Mouse (Mus musculus) megakaryocyte, embryonic 14.5 days (primary cell): ENCODE results near the gene Dnmt3a. TPM values are rescaled to one million over a fixed set of nuclear protein-coding genes. Genes with fewer than 3 reads are reported as not detected.

Experiments used
- H3K27me3 ChIP-seq: replicated peaks from 2 replicates; pipeline ENCODE3; 2012; ENCODE audit warnings: inconsistent platforms
- H3K36me3 ChIP-seq: replicated peaks from 2 replicates; pipeline ENCODE3; 2012; ENCODE audit warnings: low read length, inconsistent platforms, mixed read lengths
- H3K4me1 ChIP-seq: 2 replicates; pipeline ENCODE4 v1.6.1; 2012; ENCODE audit warnings: inconsistent platforms
- H3K4me3 ChIP-seq: replicated peaks from 2 replicates; pipeline ENCODE3; 2012; ENCODE audit warnings: moderate library complexity, mild to moderate bottlenecking, inconsistent platforms
- H3K9me3 ChIP-seq: 2 replicates; pipeline ENCODE4 v1.6.1; 2012; ENCODE audit warnings: inconsistent platforms
- FLI1 ChIP-seq: IDR thresholded peaks from 2 replicates; pipeline ENCODE4 v1.6.1; 2012; ENCODE audit warnings: low read length, inconsistent platforms, mixed read lengths
- GATA1 ChIP-seq: IDR thresholded peaks from 3 replicates; pipeline ENCODE4 v1.6.1; 2012; ENCODE audit warnings: mixed read lengths, low read length, inconsistent platforms, borderline replicate concordance
- polyA plus RNA-seq: library from polyadenylated mRNA; stranded (reverse); fragments of >175 nt; gene quantifications from 2 replicates; pipeline ENCODE4 v1.2.3, GENCODE M21; 2012; ENCODE audit warnings: low replicate concordance; ENCODE audit not compliant: insufficient read depth

Gene Dnmt3a
- polyA plus RNA-seq, 1 experiment: 30.1 TPM

DNA sequence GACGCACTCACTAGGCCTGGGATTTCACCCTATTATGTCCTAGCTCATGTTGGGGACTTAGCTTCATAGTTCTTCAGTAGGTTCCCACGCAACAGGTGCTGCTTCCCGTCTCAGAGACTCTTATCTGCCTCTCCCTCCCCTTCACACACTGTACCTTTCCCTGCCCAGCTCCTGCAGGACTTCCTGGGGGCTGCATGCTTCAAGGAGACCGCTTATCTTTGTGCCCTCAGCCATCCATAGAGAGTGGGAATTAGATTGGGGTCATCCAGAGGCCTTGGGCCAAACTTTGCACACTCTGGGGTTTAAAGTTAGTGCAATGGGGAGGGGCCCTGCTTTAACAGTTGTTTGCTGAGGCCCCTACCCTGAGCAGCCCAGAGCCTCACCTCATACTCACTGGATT, 21.1 kb upstream of the Dnmt3a start:
- Histone ChIP-seq H3K4me1 (peaks cover 80% of the 10 kb centered on the region), H3K4me3 (no peak overlapping the region), H3K36me3 (no peaks in the 10 kb centered on the region), H3K9me3 (no peaks in the 10 kb centered on the region), H3K27me3 (no peaks in the 10 kb centered on the region)
- TF ChIP-seq GATA1: no peak
- TF ChIP-seq FLI1: no peak

- no peaks in the 10 kb centered on the region for H3K27me3 ChIP-seq
- TF ChIP-seq GATA1: no peak
- no peak for TF ChIP-seq FLI1
- no peaks in the 10 kb centered on the region for H3K9me3 ChIP-seq
- H3K36me3 ChIP-seq: no peaks in the 10 kb centered on the region
- H3K4me3 ChIP-seq: no peak overlapping the region
- H3K4me1 ChIP-seq: peaks cover 70% of the 10 kb centered on the region
Observed at GRCm38 (mm10) chr12:3787041-3787440, 18.8 kb upstream of the Dnmt3a start.

- Histone ChIP-seq H3K4me1 (peaks cover 69% of the 10 kb centered on the region), H3K36me3 (no peaks in the 10 kb centered on the region), H3K9me3 (no peaks in the 10 kb centered on the region), H3K27me3 (no peaks in the 10 kb centered on the region), H3K4me3 (no peak overlapping the region)
- TF ChIP-seq FLI1 (no peak), GATA1 (no peak)
Observed at GRCm38 (mm10) chr12:3787541-3787940, 18.3 kb upstream of the Dnmt3a start.

DNA sequence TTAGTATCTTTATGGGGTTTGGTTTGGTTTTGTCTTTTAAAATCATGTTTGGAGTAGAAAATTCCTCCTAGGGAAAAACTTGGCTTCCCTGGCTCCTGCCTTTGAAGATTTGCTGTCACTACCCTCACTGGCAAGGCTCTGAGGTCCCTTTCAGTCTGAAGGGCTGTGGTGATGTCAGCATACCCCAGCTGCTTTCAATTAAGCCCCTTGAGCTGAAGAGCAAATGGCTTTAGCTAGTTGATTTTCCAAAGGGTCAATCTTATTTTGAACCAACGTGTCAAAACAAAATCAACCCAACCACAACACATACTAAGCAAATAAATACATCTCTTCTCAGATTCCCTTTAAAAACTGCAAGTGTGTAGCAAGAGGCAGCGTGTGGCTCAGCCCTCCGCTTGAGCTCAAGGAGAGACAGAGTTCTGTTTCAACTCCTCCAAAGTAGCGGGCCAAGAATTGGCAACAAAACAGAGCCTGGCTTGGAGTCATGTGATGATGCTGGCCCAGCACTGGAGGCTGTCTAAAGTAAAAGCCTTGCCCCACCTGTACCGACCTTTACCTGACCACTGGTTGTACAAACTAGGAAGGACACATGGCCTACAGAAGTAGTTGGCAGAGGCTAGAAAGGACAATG, 17.3 kb upstream of the Dnmt3a start:
- no peaks in the 10 kb centered on the region for H3K36me3 ChIP-seq
- H3K4me3 ChIP-seq: no peak overlapping the region
- H3K9me3 ChIP-seq: no peaks in the 10 kb centered on the region
- H3K27me3 ChIP-seq: peaks cover under 1% of the 10 kb centered on the region
- H3K4me1 ChIP-seq: peaks cover 59% of the 10 kb centered on the region
- no peak for TF ChIP-seq FLI1
- TF ChIP-seq GATA1: no peak

GRCm38 (mm10) chr12:3789626-3790185, 16.1 kb upstream of the Dnmt3a start:
- H3K9me3 ChIP-seq: no peaks in the 10 kb centered on the region
- H3K27me3 ChIP-seq: peaks cover 8% of the 10 kb centered on the region
- no peaks in the 10 kb centered on the region for H3K36me3 ChIP-seq
- TF ChIP-seq FLI1: no peak
- no peak for TF ChIP-seq GATA1
- no peak overlapping the region for H3K4me3 ChIP-seq
- H3K4me1 ChIP-seq: peaks cover 55% of the 10 kb centered on the region

GRCm38 (mm10) chr12:3791257-3791656, 14.6 kb upstream of the Dnmt3a start:
- peaks cover 16% of the 10 kb centered on the region for H3K27me3 ChIP-seq
- H3K9me3 ChIP-seq: no peaks in the 10 kb centered on the region
- TF ChIP-seq GATA1 (no peak), FLI1 (no peak)
- peaks cover 53% of the 10 kb centered on the region for H3K4me1 ChIP-seq
- H3K36me3 ChIP-seq: no peaks in the 10 kb centered on the region
- peak overlapping the region; percentile 88 for H3K4me3 ChIP-seq

DNA sequence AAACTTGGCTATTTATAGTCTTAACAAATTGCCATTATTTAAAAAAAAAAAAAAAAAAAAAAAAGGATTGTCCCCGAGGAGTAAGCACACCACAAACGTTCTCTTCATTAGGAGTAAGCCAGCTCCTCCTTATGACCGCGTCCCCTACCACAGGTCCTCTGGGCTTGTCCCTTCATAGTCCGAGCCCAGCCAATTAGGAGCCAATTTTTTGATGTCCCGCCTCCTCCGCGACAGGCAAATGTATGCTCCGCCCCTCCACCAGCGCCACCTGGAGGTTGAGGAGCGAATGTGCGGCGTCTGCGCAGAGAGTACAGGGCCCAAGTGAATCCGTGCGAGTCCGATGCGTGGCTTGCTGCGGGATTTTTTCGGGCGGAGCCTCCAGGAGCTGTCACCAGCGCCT, 14.1 kb upstream of the Dnmt3a start:
- Histone ChIP-seq H3K4me3 (peak overlapping the region; percentile 88), H3K9me3 (no peaks in the 10 kb centered on the region), H3K27me3 (peaks cover 17% of the 10 kb centered on the region), H3K36me3 (no peaks in the 10 kb centered on the region), H3K4me1 (peaks cover 49% of the 10 kb centered on the region)
- TF ChIP-seq GATA1: no peak
- TF ChIP-seq FLI1: no peak

DNA sequence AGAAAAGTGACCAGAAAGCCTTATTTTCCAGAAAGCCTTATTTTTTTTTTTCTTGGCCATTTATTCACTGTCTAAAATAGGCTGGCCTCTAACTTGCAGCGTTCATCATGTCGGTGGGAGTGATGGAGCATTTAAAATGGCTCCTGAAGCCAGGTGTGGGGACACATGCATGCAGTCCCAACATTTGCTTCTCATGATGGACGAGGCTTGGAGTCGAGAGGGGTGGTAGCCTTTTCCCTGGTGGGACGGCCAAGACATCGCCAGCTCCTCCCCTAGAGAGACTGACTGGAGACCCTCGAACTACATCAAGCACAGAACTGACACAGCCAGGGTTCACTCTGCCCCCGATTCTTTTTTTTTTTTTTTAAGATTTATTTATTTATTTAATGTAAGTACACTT, 13.6 kb upstream of the Dnmt3a start:
- TF ChIP-seq GATA1 (no peak), FLI1 (no peak)
- Histone ChIP-seq H3K4me1 (peaks cover 43% of the 10 kb centered on the region), H3K27me3 (peaks cover 17% of the 10 kb centered on the region), H3K36me3 (no peaks in the 10 kb centered on the region), H3K9me3 (no peaks in the 10 kb centered on the region), H3K4me3 (peak overlapping the region; percentile 88)

- H3K4me1 ChIP-seq: peaks cover 42% of the 10 kb centered on the region
- H3K27me3 ChIP-seq: peaks cover 17% of the 10 kb centered on the region
- no peaks in the 10 kb centered on the region for H3K36me3 ChIP-seq
- TF ChIP-seq GATA1 (no peak), FLI1 (no peak)
- no peaks in the 10 kb centered on the region for H3K9me3 ChIP-seq
- no peak overlapping the region for H3K4me3 ChIP-seq
Observed at GRCm38 (mm10) chr12:3795569-3795968, 10.2 kb upstream of the Dnmt3a start.

DNA sequence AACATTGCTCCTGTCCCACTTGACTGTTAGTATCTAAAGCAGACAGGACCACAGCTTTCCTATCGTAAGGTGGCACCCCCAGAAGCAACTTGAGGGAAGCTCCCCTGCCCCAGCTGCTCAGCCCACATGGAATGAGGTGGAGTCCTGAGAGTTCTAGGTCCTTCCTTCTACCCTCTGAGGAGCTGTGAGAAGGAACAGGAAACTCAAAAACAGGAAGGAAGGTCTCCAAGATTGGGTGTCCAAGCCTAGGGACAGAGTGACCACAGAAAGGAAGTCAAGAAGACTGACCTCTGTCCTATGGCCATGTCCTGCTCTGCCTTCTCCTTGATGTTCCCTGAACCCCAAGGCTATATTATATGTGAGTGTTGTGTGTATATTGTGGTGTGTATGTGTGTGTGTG, 6.3 kb upstream of the Dnmt3a start:
- Histone ChIP-seq H3K9me3 (no peaks in the 10 kb centered on the region), H3K36me3 (no peaks in the 10 kb centered on the region), H3K4me1 (peaks cover 42% of the 10 kb centered on the region), H3K4me3 (peak overlapping the region; percentile 67), H3K27me3 (peaks cover 28% of the 10 kb centered on the region)
- TF ChIP-seq FLI1: no peak
- no peak for TF ChIP-seq GATA1
